Mouse (Mus musculus) thymus, postnatal 36 days (tissue): ENCODE results near the gene Prkca.

Experiments
- DNase-seq, 2 experiments: peaks; one replicate each; pipeline ENCODE4 v3.0.0; 2022; ENCODE audit warnings: mixed read lengths in 2 of 2

Gene Prkca

GRCm38 (mm10) chr11:107983883-107984282 is 359.8 kb downstream of the Prkca start:
- DNase-seq: no peak

GRCm38 (mm10) chr11:107983224-107983623 is 360.5 kb downstream of the Prkca start:
- no peak for DNase-seq

- peak in 1 of 2 experiments; percentile 7 for DNase-seq
These were observed 361.4 kb downstream of the Prkca start for GRCm38 (mm10) chr11:107982225-107982896.

GRCm38 (mm10) chr11:107979497-107980174 is 364.1 kb downstream of the Prkca start:
- no peak for DNase-seq

GRCm38 (mm10) chr11:107969943-107970342 is 373.8 kb downstream of the Prkca start:
- DNase-seq: no peak

- no peak for DNase-seq
These were observed 375.6 kb downstream of the Prkca start for GRCm38 (mm10) chr11:107968147-107968546.

- DNase-seq: no peak
These were observed 377.5 kb downstream of the Prkca start for GRCm38 (mm10) chr11:107966229-107966628.

- no peak for DNase-seq
These were observed 378.3 kb downstream of the Prkca start for GRCm38 (mm10) chr11:107965449-107965848.

GRCm38 (mm10) chr11:107957566-107958350 is 386.0 kb downstream of the Prkca start:
- DNase-seq: no peak

GRCm38 (mm10) chr11:107955191-107956062 is 388.3 kb downstream of the Prkca start:
- no peak for DNase-seq

GRCm38 (mm10) chr11:107951431-107951830 is 392.3 kb downstream of the Prkca start:
- DNase-seq: no peak

- no peak for DNase-seq
These were observed 393.1 kb downstream of the Prkca start for GRCm38 (mm10) chr11:107950658-107951057.

GRCm38 (mm10) chr11:107950211-107950610 is 393.5 kb downstream of the Prkca start:
- no peak for DNase-seq

GRCm38 (mm10) chr11:107947951-107948350 is 395.8 kb downstream of the Prkca start:
- DNase-seq: no peak

- no peak for DNase-seq
These were observed 396.9 kb downstream of the Prkca start for GRCm38 (mm10) chr11:107946823-107947222.

- DNase-seq: no peak
These were observed 406.8 kb downstream of the Prkca start for GRCm38 (mm10) chr11:107936929-107937328.

GRCm38 (mm10) chr11:107931721-107932120 is 412.0 kb downstream of the Prkca start:
- no peak for DNase-seq

- no peak for DNase-seq
These were observed 412.4 kb downstream of the Prkca start for GRCm38 (mm10) chr11:107931288-107931687.

GRCm38 (mm10) chr11:107929712-107930111 is 414.0 kb downstream of the Prkca start:
- no peak for DNase-seq

- DNase-seq: no peak
These were observed 423.7 kb downstream of the Prkca start for GRCm38 (mm10) chr11:107919852-107920508.

- DNase-seq: no peak
These were observed 425.9 kb downstream of the Prkca start for GRCm38 (mm10) chr11:107917721-107918235.
